Mouse (Mus musculus) kidney, adult 2 months (tissue): ENCODE results near the gene Pradc1.

Experiments used
- CTCF ChIP-seq: fragments of 200-500 bp; conservative IDR thresholded peaks from 2 replicates; pipeline ENCODE4 v1.5.1; 2011; ENCODE audit warnings: low read depth, mild to moderate bottlenecking, control low read depth, low read length, moderate library complexity, mixed read lengths; ENCODE audit not compliant: insufficient read depth, insufficient read length
- POLR2A ChIP-seq: fragments of 200-500 bp; IDR thresholded peaks from one replicate; pipeline ENCODE4 v1.6.1; 2011; ENCODE audit warnings: low read depth, low read length, control low read depth

DNA sequence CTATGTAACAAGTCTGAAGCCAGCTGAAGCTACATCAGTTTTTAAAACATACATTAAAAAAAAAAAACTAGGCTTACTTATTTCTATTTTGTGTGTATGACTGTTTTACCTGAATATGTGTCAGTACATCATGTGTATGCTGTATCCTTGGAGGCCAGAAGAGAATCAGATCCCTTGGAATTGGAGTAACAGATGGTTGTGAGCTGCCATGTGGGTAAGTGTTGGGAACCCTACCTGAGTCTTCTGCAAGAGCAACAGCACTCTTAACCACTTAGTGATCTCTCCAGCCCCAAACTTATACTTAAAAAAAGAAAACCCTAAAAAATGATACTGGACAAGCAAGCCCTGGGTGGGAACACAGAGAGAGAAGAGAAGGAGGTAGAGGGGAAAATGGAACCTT lies 45.2 kb upstream of the Pradc1 start:
- no peak for TF ChIP-seq CTCF
- no peak for TF ChIP-seq POLR2A
